Mouse (Mus musculus) lung, postnatal 0 days (tissue): ENCODE measurements around the gene Gipc2. TPM values are rescaled to one million over a fixed set of nuclear protein-coding genes. Genes with fewer than 3 reads are reported as not detected.

ENCODE experiments used
- ATAC-seq: fragments of 200-750 bp; cut with Nextera tagmentation; 2 replicates; pipeline ENCODE4 v1.8.0; 2017; ENCODE audit warnings: moderate library complexity
- DNase-seq: peaks from one replicate; pipeline ENCODE4 v3.0.0-alpha.2; 2016; ENCODE audit warnings: low spot score
- H3K27ac ChIP-seq: fragments of 300-500 bp; sonication (generic); 2 replicates; pipeline ENCODE4 v1.5.1; 2014; ENCODE audit warnings: antibody characterized with exemption, mild to moderate bottlenecking, low read length, mixed read lengths
- H3K27me3 ChIP-seq: fragments of 300-500 bp; sonication (generic); replicated peaks from 2 replicates; pipeline ENCODE4 v1.6.1; 2014; ENCODE audit warnings: low read length, mixed read lengths; ENCODE audit not compliant: insufficient read depth
- H3K36me3 ChIP-seq: fragments of 300-500 bp; sonication (generic); 2 replicates; pipeline ENCODE4 v1.6.1; 2014; ENCODE audit warnings: low read length, mixed read lengths; ENCODE audit not compliant: insufficient read depth
- H3K4me1 ChIP-seq: fragments of 300-500 bp; sonication (generic); 2 replicates; pipeline ENCODE4 v1.6.1; 2014; ENCODE audit warnings: antibody characterized with exemption, low read depth, low read length, mixed read lengths; ENCODE audit not compliant: insufficient read depth
- H3K4me2 ChIP-seq: fragments of 300-500 bp; sonication (generic); replicated peaks from 2 replicates; pipeline ENCODE4 v1.6.1; 2014; ENCODE audit warnings: low read depth, mild to moderate bottlenecking, low read length, moderate library complexity, mixed read lengths
- H3K4me3 ChIP-seq: fragments of 300-500 bp; sonication (generic); 2 replicates; pipeline ENCODE4 v1.5.1; 2014; ENCODE audit warnings: low read depth, low read length
- H3K9ac ChIP-seq: fragments of 300-500 bp; sonication (generic); replicated peaks from 2 replicates; pipeline ENCODE4 v1.6.1; 2014; ENCODE audit warnings: low read depth, mild to moderate bottlenecking
- H3K9me3 ChIP-seq: fragments of 300-500 bp; sonication (generic); 2 replicates; pipeline ENCODE4 v1.6.1; 2016; ENCODE audit warnings: low read length, mixed read lengths
- CTCF ChIP-seq: IDR thresholded peaks from 2 replicates; pipeline ENCODE4 v1.5.1; 2016; ENCODE audit warnings: antibody characterized with exemption, mild to moderate bottlenecking
- EP300 ChIP-seq: IDR thresholded peaks from 2 replicates; pipeline ENCODE4 v1.6.1; 2016; ENCODE audit warnings: antibody characterized with exemption, mild to moderate bottlenecking, control low read depth
- WGBS: fragments of 180-500 bp; shearing (Covaris S2); extraction: QIAGEN DNeasy Blood & Tissue Kit; methylation state at CpG from one replicate; pipeline ENCODE4 v1.1.7; 2014; 5-methylcytosine and 5-hydroxymethylcytosine counted together
- polyA plus RNA-seq: library from polyadenylated mRNA; unstranded; fragments of >200 nt; fragmentation: Nextera tagmentation; extraction: Ambion mirVana; gene quantifications from 2 replicates; pipeline ENCODE4 v1.2.1, GENCODE M21; 2015

Gene Gipc2
- polyA plus RNA-seq, 1 experiment from 2014 or later, result 86.3 TPM

DNA sequence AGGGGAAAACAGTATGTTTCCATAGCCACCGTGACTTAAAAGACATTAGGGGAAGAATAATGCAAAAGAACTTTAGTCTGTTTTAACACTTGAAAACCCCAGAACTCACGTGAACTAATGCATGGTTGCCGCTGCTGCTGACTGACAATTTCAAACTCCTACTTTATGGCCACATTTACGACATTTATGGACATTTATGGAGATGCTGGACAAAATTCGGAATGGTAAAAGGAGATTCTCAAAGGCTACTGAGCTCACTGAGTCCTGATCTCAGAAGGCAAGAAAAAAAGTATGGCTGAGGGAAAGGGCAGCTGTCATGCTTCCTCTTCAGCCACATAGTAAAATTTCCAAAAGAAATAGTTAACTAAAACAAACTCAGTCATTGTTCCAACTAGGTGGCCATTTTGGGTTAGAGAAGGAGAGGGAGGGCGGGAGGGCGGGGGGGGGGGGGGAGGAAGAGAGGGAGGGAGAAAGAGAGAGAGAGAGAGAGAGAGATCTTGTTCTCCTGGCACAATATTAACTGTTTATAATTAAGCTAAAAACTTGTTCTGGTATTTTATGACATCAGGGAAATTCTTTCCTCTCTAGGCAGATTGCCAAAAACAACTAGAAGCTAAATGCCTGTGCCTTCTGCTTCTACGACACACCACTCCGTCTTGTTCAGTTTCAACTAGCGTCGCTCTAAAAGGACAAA is 26.4 kb upstream of the Gipc2 start:
- H3K27me3 ChIP-seq, result no peaks in the 10 kb centered on the region

DNA sequence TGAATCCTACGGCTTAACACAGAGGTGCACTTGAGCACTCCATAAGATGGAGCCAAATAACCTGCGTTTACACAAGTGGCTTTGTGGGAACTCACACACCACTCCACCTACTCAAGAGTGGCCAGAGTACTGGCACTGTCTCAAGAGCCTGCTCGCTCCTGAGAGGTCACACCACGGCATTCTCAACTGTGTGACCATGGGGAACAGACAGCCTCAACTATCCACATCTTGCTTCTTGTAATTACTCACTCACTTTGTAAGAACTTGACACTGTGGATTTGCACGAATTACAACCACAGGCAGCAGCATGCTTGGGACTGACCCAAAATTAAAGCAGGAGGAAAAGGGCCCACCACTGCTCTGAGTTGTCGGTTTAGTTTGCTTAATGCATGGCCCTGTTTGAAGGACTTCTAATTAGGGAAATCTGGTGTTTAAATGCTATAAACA is 25.8 kb upstream of the Gipc2 start:
- Histone ChIP-seq H3K9ac (peak overlapping the region; percentile 1; the same call in 1 of the 2 replicates), H3K4me3 (peak overlapping the region; percentile 63), H3K4me1 (no peaks in the 10 kb centered on the region), H3K27me3 (no peaks in the 10 kb centered on the region), H3K9me3 (no peaks in the 10 kb centered on the region), H3K4me2 (peak overlapping the region; percentile 57), H3K27ac (peak overlapping the region; percentile 72), H3K36me3 (no peaks in the 10 kb centered on the region)
- TF ChIP-seq EP300 (peak; percentile 97), CTCF (0 out of 2 replicates have a peak, but pooled peaks have one; percentile 16)
- peak; percentile 92 for ATAC-seq
- peak; percentile 93 for DNase-seq
- 10% methylated on average over 6 of the region's 6 CpGs for WGBS

More for the DNA sequence above, 26.4 kb upstream of the Gipc2 start:
- no peak for TF ChIP-seq CTCF
- TF ChIP-seq EP300, result peak; percentile 41
- no peaks in the 10 kb centered on the region for H3K9me3 ChIP-seq
- H3K4me3 ChIP-seq, result peak overlapping the region; percentile 63
- ATAC-seq, result peak; percentile 31
- peak overlapping the region; percentile 57 for H3K4me2 ChIP-seq
- peak overlapping the region; percentile 1; the same call in 1 of the 2 replicates for H3K9ac ChIP-seq
- H3K4me1 ChIP-seq, result no peaks in the 10 kb centered on the region
- H3K36me3 ChIP-seq, result no peaks in the 10 kb centered on the region
- H3K27ac ChIP-seq, result peak overlapping the region; percentile 72
- DNase-seq, result peak; percentile 95
- WGBS, result 5% methylated on average over 10 of the region's 11 CpGs

DNA sequence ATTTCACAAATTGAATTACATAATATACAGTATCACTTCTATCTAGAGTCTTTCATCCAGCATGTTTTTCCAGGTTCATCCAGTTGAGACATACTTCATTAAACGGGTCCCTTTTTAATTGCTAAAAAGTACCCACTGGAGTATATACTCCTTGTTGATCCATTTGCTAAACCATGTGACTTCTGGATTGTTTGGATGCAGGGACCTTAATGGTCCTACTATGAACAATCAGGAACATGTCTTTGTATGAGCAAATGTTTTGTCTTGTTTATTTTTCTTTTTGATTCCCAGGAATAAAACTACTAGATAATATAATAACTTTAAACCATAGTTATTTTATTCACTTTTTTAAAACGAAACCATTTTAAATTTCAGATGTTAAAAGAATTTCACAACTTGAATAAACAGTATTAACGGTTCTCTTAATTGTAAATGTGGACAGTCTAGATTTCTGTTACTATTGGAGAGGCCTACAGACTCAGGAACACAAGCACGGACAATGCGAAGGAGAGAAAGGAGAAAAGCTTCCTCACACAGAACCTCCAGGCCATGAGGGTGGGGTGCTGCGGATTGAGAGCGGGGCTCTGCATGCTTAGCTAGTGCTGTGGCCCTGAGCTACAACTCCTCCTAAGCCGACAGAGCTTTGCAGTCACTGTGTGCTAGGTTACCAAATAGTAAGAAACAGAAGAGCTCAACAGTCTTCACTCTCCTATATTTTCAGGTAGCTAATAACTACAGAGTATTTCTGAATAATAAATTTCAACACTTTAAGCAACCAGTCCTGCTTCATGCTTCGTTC is 24.8 kb upstream of the Gipc2 start:
- no peaks in the 10 kb centered on the region for H3K27me3 ChIP-seq
- H3K4me1 ChIP-seq, result no peaks in the 10 kb centered on the region; the same call in 1 of the 2 replicates
- WGBS, result 48% methylated on average over 9 of the region's 9 CpGs
- DNase-seq (peak; percentile 50), ATAC-seq (no peak)
- peak overlapping the region; percentile 54 for H3K9ac ChIP-seq
- TF ChIP-seq CTCF, result no peak
- TF ChIP-seq EP300, result no peak
- peak overlapping the region; percentile 75 for H3K27ac ChIP-seq
- peak overlapping the region; percentile 57 for H3K4me2 ChIP-seq
- H3K9me3 ChIP-seq, result no peaks in the 10 kb centered on the region
- H3K36me3 ChIP-seq, result no peaks in the 10 kb centered on the region
- H3K4me3 ChIP-seq, result peak overlapping the region; percentile 63

DNA sequence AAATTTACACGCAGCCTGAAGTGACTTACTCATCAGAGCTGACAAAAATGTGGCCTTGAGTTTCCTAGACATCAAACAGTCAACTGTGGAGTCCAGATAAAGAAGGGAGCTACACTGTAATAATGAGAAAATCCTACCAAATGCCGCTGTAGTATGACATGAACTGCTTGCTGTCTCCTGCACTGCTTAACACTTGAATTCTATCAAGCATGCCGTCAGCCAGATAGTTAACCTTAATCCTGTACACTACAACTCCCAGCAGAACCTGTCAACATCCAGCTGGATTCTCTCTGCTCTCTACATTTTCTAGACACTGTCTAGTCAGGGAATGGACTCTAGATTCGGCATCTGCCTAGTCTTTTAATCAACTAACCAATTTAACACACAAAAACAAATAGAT is 23.3 kb upstream of the Gipc2 start:
- peak; percentile 63 for DNase-seq
- ATAC-seq, result no peak
- Histone ChIP-seq H3K4me1 (no peaks in the 10 kb centered on the region; the same call in 1 of the 2 replicates), H3K9me3 (no peaks in the 10 kb centered on the region), H3K9ac (no peak overlapping the region; the same call in 1 of the 2 replicates), H3K36me3 (peaks cover 4% of the 10 kb centered on the region; the same call in 1 of the 2 replicates), H3K4me3 (peak overlapping the region; percentile 12), H3K27ac (0 out of 2 replicates have a peak overlapping the region, but pooled peaks have one; percentile 4), H3K27me3 (no peaks in the 10 kb centered on the region), H3K4me2 (peak overlapping the region; percentile 43)
- no peak for TF ChIP-seq CTCF
- TF ChIP-seq EP300, result peak; percentile 35
- WGBS, result 31% methylated on average over 4 of the region's 4 CpGs

DNA sequence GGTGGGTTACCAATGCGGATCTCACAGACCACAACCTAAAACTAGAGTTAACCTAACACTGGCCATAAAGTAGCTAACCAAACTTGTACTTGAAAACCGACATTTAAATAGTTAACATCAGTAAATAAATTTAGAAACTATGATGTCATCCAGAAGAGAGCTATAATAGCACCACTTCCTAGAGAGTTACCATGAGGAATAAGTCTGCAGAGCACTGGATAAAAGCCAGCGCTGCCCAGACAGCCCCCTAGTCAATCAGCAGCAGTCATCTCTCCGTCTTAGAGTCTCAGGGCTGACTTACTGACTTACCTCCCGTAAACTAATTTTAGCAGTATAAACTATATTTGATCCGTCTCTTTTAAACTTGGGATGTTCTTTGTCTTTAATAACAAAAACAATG is 20.1 kb upstream of the Gipc2 start:
- no peaks in the 10 kb centered on the region for H3K27me3 ChIP-seq
- DNase-seq (peak; percentile 55), ATAC-seq (no peak)
- H3K4me2 ChIP-seq, result no peak overlapping the region
- no peak overlapping the region for H3K27ac ChIP-seq
- TF ChIP-seq CTCF (no peak), EP300 (no peak)
- H3K4me3 ChIP-seq, result no peak overlapping the region
- no peaks in the 10 kb centered on the region for H3K9me3 ChIP-seq
- peaks cover 9% of the 10 kb centered on the region; the same call in 1 of the 2 replicates for H3K36me3 ChIP-seq
- 45% methylated on average over 6 of the region's 6 CpGs for WGBS
- H3K4me1 ChIP-seq, result no peaks in the 10 kb centered on the region; the same call in 1 of the 2 replicates
- H3K9ac ChIP-seq, result no peak overlapping the region

DNA sequence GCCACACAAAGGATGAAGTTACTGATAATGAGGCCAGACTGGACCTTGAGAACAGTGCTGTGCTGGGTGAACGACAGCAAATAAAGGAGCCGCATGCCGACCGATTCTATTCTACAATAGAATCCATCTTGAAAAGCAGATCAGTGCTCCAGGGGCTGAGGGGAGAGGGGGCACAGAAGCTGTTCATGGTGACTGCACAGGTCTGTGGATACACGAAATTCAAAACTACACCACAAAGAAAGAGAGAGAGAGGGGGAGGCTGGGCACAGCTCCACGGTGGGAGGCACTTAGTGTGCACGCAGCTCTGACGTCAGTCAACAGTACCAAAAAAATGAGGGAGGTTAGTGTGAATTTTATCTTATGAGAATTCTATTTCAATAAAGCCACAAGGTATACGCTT is 17.5 kb upstream of the Gipc2 start:
- no peaks in the 10 kb centered on the region for H3K9me3 ChIP-seq
- no peaks in the 10 kb centered on the region for H3K27me3 ChIP-seq
- peaks cover 9% of the 10 kb centered on the region; the same call in 1 of the 2 replicates for H3K36me3 ChIP-seq
- no peaks in the 10 kb centered on the region; the same call in 1 of the 2 replicates for H3K4me1 ChIP-seq
- no peak overlapping the region for H3K4me3 ChIP-seq
- ATAC-seq (no peak), DNase-seq (no peak)
- no peak overlapping the region for H3K27ac ChIP-seq
- no peak overlapping the region for H3K9ac ChIP-seq
- WGBS, result 90% methylated on average over 9 of the region's 9 CpGs
- no peak overlapping the region for H3K4me2 ChIP-seq
- TF ChIP-seq EP300 (no peak), CTCF (no peak)
